Mouse (Mus musculus): ENCODE results near the gene Tmem253. TPM values are rescaled to one million over a fixed set of nuclear protein-coding genes. Genes with fewer than 3 reads are reported as not detected.

The Tmem253 gene
- 1.9 and 3.6 TPM in 2 replicates for polyA plus RNA-seq (2012; rRNA removed)

DNA sequence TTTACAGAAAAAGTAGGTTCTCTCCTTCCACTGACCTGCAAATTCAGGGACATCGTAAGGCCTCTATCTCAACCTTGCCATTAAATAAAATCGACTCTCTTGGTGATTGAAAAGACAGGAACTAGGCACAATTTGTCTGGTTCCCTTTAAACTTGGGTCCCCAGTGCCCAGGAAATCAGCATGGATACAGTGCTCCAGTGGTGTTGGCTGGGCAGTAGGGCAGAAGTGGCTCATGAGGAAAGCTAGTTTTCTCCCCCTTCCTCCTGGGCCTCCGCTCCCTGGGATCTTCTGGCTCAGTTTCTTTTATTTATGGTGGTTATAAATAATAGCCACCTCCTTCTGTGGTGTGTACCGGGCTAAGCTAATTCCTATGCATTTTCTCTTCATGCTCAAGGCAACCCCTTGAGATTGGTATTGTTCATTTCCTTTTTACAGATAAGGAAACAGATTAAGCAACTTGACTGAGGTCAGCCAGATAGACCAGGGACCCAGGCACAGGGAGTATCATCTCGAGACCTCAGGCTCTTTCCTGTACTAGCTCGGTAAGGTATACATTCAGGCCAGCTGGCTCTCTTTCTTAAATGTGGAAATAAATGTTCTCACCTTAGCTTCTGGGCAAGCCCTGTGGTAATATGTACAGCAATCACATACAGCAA lies at the start of gene Tmem253:
Gene Tmem253, plus strand, starts transcription at position 214 of the 656 bp plus-strand sequence.
- DNase-seq (ENCODE audit: low read depth) = no peak
- TF ChIP-seq CTCF (IDR thresholded peaks at IDR 0.05; ENCODE audit: borderline replicate concordance, extremely low read depth, insufficient read depth, insufficient read length) (no peak), POLR2A (IDR thresholded peaks at IDR 0.05; ENCODE audit: borderline replicate concordance, extremely low read depth, insufficient read depth, insufficient read length, poor library complexity, severe bottlenecking) (no peak)

GRCm38 (mm10) chr14:51967400-51967799 lies 48.1 kb upstream of the Tmem253 start:
- DNase-seq (ENCODE audit: low read depth) = peak; percentile 30
- TF ChIP-seq CTCF (IDR thresholded peaks at IDR 0.05; ENCODE audit: borderline replicate concordance, extremely low read depth, insufficient read depth, insufficient read length) = no peak
- TF ChIP-seq POLR2A (IDR thresholded peaks at IDR 0.05; ENCODE audit: borderline replicate concordance, extremely low read depth, insufficient read depth, insufficient read length, poor library complexity, severe bottlenecking) = no peak

DNA sequence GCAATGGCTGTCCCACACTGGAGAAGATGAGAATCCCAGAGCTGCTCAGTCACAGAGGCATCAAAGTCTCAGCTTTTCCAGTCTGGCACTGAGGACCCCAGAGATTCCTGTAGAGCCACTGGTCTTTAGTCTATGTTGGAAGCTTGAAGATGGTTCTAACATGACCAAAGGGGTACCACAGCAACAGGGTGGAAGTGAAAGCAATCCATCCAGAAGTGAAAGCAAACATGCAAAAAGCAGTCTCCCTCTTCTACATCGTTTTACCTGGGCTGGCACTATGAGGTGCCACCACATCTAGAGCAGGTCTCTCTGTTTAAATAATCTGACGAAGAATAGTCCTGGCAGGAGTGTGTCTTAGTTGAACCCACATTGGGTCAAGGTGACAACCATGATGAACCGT lies 36.2 kb upstream of the Tmem253 start:
- DNase-seq (ENCODE audit: low read depth) = no peak
- TF ChIP-seq POLR2A (IDR thresholded peaks at IDR 0.05; ENCODE audit: borderline replicate concordance, extremely low read depth, insufficient read depth, insufficient read length, poor library complexity, severe bottlenecking) = no peak
- no peak for TF ChIP-seq CTCF (IDR thresholded peaks at IDR 0.05; ENCODE audit: borderline replicate concordance, extremely low read depth, insufficient read depth, insufficient read length)

GRCm38 (mm10) chr14:51983251-51983650 lies 32.2 kb upstream of the Tmem253 start:
- no peak for DNase-seq (ENCODE audit: low read depth)
- TF ChIP-seq POLR2A (IDR thresholded peaks at IDR 0.05; ENCODE audit: borderline replicate concordance, extremely low read depth, insufficient read depth, insufficient read length, poor library complexity, severe bottlenecking) (no peak), CTCF (IDR thresholded peaks at IDR 0.05; ENCODE audit: borderline replicate concordance, extremely low read depth, insufficient read depth, insufficient read length) (no peak)

DNA sequence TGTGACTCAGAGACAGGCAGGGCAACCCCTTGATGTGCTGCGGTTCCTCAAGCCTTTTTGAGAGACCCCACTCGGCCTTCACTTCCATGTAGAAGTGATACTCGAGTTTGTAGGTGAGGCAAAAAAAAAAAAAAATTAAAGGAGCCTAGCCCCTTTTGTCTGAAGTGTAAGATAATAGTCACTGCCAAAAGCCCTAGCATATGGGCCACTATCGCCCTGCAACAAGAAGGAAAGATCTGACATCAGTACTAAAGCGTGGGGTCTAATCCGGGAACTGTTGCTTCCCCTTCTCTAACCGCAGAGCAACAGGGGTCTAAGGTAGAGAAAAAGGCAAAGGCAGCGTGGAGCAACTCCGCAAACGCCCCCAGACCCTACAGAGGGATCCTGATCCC lies 31.6 kb upstream of the Tmem253 start:
- no peak for DNase-seq (ENCODE audit: low read depth)
- TF ChIP-seq POLR2A (IDR thresholded peaks at IDR 0.05; ENCODE audit: borderline replicate concordance, extremely low read depth, insufficient read depth, insufficient read length, poor library complexity, severe bottlenecking) (no peak), CTCF (IDR thresholded peaks at IDR 0.05; ENCODE audit: borderline replicate concordance, extremely low read depth, insufficient read depth, insufficient read length) (no peak)

GRCm38 (mm10) chr14:51984247-51985231 lies 30.9 kb upstream of the Tmem253 start, which contains the start of gene Arhgef40:
Gene Arhgef40, plus strand, starts transcription at chr14:51984719.
- TF ChIP-seq POLR2A (IDR thresholded peaks at IDR 0.05; ENCODE audit: borderline replicate concordance, extremely low read depth, insufficient read depth, insufficient read length, poor library complexity, severe bottlenecking) (peak; percentile 80), CTCF (IDR thresholded peaks at IDR 0.05; ENCODE audit: borderline replicate concordance, extremely low read depth, insufficient read depth, insufficient read length) (no peak)
- DNase-seq (ENCODE audit: low read depth) = peak; percentile 94

DNA sequence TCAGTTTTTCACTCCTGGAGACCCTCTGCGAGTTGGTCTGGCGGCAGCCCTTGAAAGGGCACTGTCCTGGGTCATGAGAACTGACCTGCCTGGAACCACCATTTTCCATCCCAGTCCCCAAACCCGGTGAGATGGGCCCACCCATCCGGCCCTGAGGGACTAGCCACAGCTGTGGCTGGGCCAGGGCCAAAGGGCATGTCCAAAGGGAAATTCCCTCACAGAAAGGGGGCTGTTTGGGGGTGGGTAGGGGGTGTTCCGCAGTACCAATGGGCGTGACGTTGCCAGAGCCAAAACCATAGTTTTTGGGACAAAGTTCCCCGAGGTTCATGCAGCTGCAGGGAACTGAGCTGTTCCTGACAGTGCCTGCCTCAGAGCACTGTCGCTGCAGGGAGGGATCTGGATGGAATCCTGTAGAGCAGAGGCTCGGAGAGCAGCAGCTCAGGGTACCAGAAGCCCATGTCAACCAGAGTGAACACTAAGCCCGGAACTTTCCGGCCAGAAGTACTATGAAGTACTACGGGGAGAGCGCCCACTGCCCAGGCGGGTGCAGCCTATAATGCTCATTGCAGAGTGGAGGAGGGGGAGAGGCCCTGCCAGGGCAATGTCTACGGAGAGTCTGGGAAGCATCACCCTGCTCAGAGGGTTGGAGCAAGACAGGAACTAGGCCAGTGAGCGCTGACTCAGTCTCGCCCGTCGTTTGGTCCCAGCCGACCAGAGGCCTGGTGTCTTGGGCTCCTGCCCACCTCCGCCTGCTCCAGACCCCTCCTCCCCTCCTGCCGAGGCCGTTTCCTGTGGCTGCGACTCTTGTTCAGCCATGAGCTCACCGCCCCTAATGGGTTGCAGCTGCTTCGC lies 29.9 kb upstream of the Tmem253 start:
- DNase-seq (ENCODE audit: low read depth) = peak; percentile 92
- TF ChIP-seq POLR2A (IDR thresholded peaks at IDR 0.05; ENCODE audit: borderline replicate concordance, extremely low read depth, insufficient read depth, insufficient read length, poor library complexity, severe bottlenecking) (no peak), CTCF (IDR thresholded peaks at IDR 0.05; ENCODE audit: borderline replicate concordance, extremely low read depth, insufficient read depth, insufficient read length) (no peak)

- TF ChIP-seq POLR2A (IDR thresholded peaks at IDR 0.05; ENCODE audit: borderline replicate concordance, extremely low read depth, insufficient read depth, insufficient read length, poor library complexity, severe bottlenecking) = no peak
- no peak for TF ChIP-seq CTCF (IDR thresholded peaks at IDR 0.05; ENCODE audit: borderline replicate concordance, extremely low read depth, insufficient read depth, insufficient read length)
- DNase-seq (ENCODE audit: low read depth) = no peak
Observed at GRCm38 (mm10) chr14:51986153-51986505, 29.3 kb upstream of the Tmem253 start.

DNA sequence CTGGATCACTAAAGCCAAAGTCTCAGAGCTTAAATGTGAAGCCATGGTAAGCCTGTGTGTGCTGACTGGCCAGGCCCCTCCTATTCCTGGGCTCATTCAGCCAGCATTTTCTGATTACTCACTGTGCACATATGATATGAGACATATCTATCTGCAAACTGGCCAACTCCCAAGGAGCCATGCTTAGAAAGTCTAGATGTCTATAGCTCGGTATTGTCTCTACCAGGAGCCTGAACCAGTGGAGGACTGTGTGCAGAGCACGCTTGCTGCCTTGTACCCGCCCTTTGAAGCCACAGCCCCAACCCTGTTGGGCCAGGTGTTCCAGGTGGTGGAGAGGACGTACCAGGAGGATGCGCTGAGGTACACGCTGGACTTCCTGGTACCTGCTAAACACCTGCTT lies 28.3 kb upstream of the Tmem253 start:
- no peak for DNase-seq (ENCODE audit: low read depth)
- TF ChIP-seq POLR2A (IDR thresholded peaks at IDR 0.05; ENCODE audit: borderline replicate concordance, extremely low read depth, insufficient read depth, insufficient read length, poor library complexity, severe bottlenecking) = no peak
- no peak for TF ChIP-seq CTCF (IDR thresholded peaks at IDR 0.05; ENCODE audit: borderline replicate concordance, extremely low read depth, insufficient read depth, insufficient read length)

DNA sequence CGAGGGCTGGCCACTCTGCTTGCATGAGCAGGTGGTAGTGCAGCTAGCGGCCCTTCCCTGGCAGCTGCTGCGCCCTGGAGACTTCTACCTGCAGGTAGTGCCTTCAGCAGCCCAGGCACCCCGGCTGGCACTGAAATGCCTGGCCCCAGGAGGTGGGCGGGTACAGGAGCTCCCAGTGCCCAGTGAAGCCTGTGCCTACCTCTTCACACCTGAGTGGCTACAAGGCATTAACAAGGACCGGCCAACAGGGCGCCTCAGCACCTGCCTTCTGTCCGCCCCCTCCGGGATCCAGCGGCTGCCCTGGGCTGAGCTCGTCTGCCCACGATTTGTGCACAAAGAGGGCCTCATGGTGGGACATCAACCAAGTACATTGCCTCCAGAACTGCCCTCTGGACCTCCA lies 26.7 kb upstream of the Tmem253 start:
- DNase-seq (ENCODE audit: low read depth) = no peak
- no peak for TF ChIP-seq CTCF (IDR thresholded peaks at IDR 0.05; ENCODE audit: borderline replicate concordance, extremely low read depth, insufficient read depth, insufficient read length)
- TF ChIP-seq POLR2A (IDR thresholded peaks at IDR 0.05; ENCODE audit: borderline replicate concordance, extremely low read depth, insufficient read depth, insufficient read length, poor library complexity, severe bottlenecking) = no peak

Measured in brain, embryonic 14.5 days (tissue).